Mouse (Mus musculus) urinary bladder, postnatal 36 days (tissue): Measurements from ENCODE around the gene Rpl3.

Experiments used
- DNase-seq, 2 experiments: peaks; one replicate each; pipeline ENCODE4 v3.0.0; 2022; ENCODE audit warnings: low spot score in 2 of 2, mixed read lengths in 1 of 2

Rpl3 gene

GRCm38 (mm10) chr15:80069171-80069570 is 22.5 kb downstream of the Rpl3 start:
- DNase-seq, result no peak

GRCm38 (mm10) chr15:80066538-80066937 is 25.1 kb downstream of the Rpl3 start:
- DNase-seq, result no peak

GRCm38 (mm10) chr15:80065414-80065813 is 26.3 kb downstream of the Rpl3 start:
- DNase-seq, result no peak

GRCm38 (mm10) chr15:80064965-80065364 is 26.7 kb downstream of the Rpl3 start:
- no peak for DNase-seq

- DNase-seq, result no peak
These were observed 28.8 kb downstream of the Rpl3 start for GRCm38 (mm10) chr15:80062821-80063220.

GRCm38 (mm10) chr15:80062339-80062738 is 29.3 kb downstream of the Rpl3 start:
- no peak for DNase-seq

- DNase-seq, result no peak
These were observed 30.6 kb downstream of the Rpl3 start for GRCm38 (mm10) chr15:80061071-80061550.

- no peak for DNase-seq
These were observed 31.2 kb downstream of the Rpl3 start for GRCm38 (mm10) chr15:80060356-80061070.

GRCm38 (mm10) chr15:80059606-80060005 is 32.1 kb downstream of the Rpl3 start:
- DNase-seq, result no peak

- DNase-seq, result no peak
These were observed 33.5 kb downstream of the Rpl3 start for GRCm38 (mm10) chr15:80058151-80058550.

GRCm38 (mm10) chr15:80054034-80054710 is 37.5 kb downstream of the Rpl3 start:
- peak; percentile 21 to 70 for DNase-seq

GRCm38 (mm10) chr15:80053381-80054033 is 38.2 kb downstream of the Rpl3 start:
- DNase-seq, result no peak

- no peak for DNase-seq
These were observed 39.9 kb downstream of the Rpl3 start for GRCm38 (mm10) chr15:80051782-80052181.

- DNase-seq, result no peak
These were observed 40.4 kb downstream of the Rpl3 start for GRCm38 (mm10) chr15:80051092-80051761.

GRCm38 (mm10) chr15:80050093-80050492 is 41.6 kb downstream of the Rpl3 start:
- DNase-seq, result peak in 1 of 2 experiments; percentile 33

GRCm38 (mm10) chr15:80047973-80048372 is 43.7 kb downstream of the Rpl3 start:
- no peak for DNase-seq

- no peak for DNase-seq
These were observed 44.4 kb downstream of the Rpl3 start for GRCm38 (mm10) chr15:80047242-80047641.

GRCm38 (mm10) chr15:80045749-80046148 is 45.9 kb downstream of the Rpl3 start:
- no peak for DNase-seq

GRCm38 (mm10) chr15:80044249-80044648 is 47.4 kb downstream of the Rpl3 start:
- no peak for DNase-seq

- DNase-seq, result no peak
These were observed 49.5 kb downstream of the Rpl3 start for GRCm38 (mm10) chr15:80042152-80042551.

- no peak for DNase-seq
These were observed 53.6 kb downstream of the Rpl3 start for GRCm38 (mm10) chr15:80038110-80038391.
